Mouse (Mus musculus) spleen, adult 2 months (tissue): ENCODE measurements around the gene Pik3cb.

Experiments
- CTCF ChIP-seq: fragments of 200-500 bp; IDR thresholded peaks from 2 replicates; pipeline ENCODE4 v1.5.1; 2011; ENCODE audit warnings: mild to moderate bottlenecking, inconsistent platforms; ENCODE audit not compliant: insufficient read depth, insufficient read length, insufficient replicate concordance; ENCODE audit errors: extremely low read depth
- POLR2A ChIP-seq: fragments of 200-500 bp; IDR thresholded peaks from 2 replicates; pipeline ENCODE4 v1.6.1; 2011; ENCODE audit warnings: low read depth, low read length, inconsistent platforms

GRCm38 (mm10) chr9:99081718-99082117, 58.7 kb downstream of the Pik3cb start:
- no peak for TF ChIP-seq CTCF
- TF ChIP-seq POLR2A: no peak
